Mouse (Mus musculus) testis, adult 2 months (tissue): Measurements from ENCODE around the gene Prpf4. TPM values are rescaled to one million over a fixed set of nuclear protein-coding genes. Genes with fewer than 3 reads are reported as not detected.

ENCODE experiments used
- H3K27ac ChIP-seq: fragments of 200-500 bp; 2 replicates; pipeline ENCODE4 v1.5.1; 2012; ENCODE audit warnings: low read depth, low read length; ENCODE audit not compliant: control insufficient read depth, insufficient read depth
- H3K27me3 ChIP-seq: fragments of 200-500 bp; 2 replicates; pipeline ENCODE4 v1.6.1; 2012; ENCODE audit warnings: mild to moderate bottlenecking, low read length, moderate library complexity; ENCODE audit not compliant: control insufficient read depth, insufficient read depth
- H3K36me3 ChIP-seq: fragments of 200-500 bp; 2 replicates; pipeline ENCODE4 v1.6.1; 2012; ENCODE audit warnings: mild to moderate bottlenecking, low read length; ENCODE audit not compliant: control insufficient read depth, insufficient read depth
- H3K4me1 ChIP-seq: fragments of 200-500 bp; 2 replicates; pipeline ENCODE4 v1.6.1; 2012; ENCODE audit warnings: low read length; ENCODE audit not compliant: control insufficient read depth, insufficient read depth
- H3K4me3 ChIP-seq: fragments of 200-500 bp; 2 replicates; pipeline ENCODE4 v1.5.1; 2012; ENCODE audit warnings: low read depth, mild to moderate bottlenecking, low read length, moderate library complexity, mixed read lengths; ENCODE audit not compliant: control insufficient read depth
- CTCF ChIP-seq: fragments of 200-500 bp; IDR thresholded peaks from 2 replicates; pipeline ENCODE4 v1.5.1; 2012; ENCODE audit warnings: low read depth, mild to moderate bottlenecking, inconsistent platforms, low read length, moderate library complexity; ENCODE audit not compliant: control insufficient read depth, insufficient read depth, insufficient replicate concordance
- POLR2A ChIP-seq: fragments of 200-500 bp; IDR thresholded peaks from 2 replicates; pipeline ENCODE4 v1.6.1; 2012; ENCODE audit warnings: low read depth, mild to moderate bottlenecking, inconsistent platforms, low read length, moderate library complexity; ENCODE audit not compliant: control insufficient read depth
- polyA plus RNA-seq: library from polyadenylated mRNA; depleted of rRNA; stranded (reverse); fragments of >200 nt; gene quantifications from 2 replicates; pipeline ENCODE4 v1.2.3, GENCODE M21; 2012

The Prpf4 gene
- polyA plus RNA-seq, 1 experiment = 9.2 TPM

- Histone ChIP-seq H3K36me3 (no peaks in the 10 kb centered on the region), H3K27ac (no peak overlapping the region), H3K27me3 (no peaks in the 10 kb centered on the region), H3K4me1 (peaks cover 2% of the 10 kb centered on the region; the same call in 1 of the 2 replicates), H3K4me3 (no peak overlapping the region)
- TF ChIP-seq CTCF (no peak), POLR2A (no peak)
Observed at GRCm38 (mm10) chr4:62362437-62362836, 46.2 kb upstream of the Prpf4 start.

GRCm38 (mm10) chr4:62364299-62364698, 44.3 kb upstream of the Prpf4 start:
- TF ChIP-seq POLR2A (no peak), CTCF (no peak)
- H3K36me3 ChIP-seq = no peaks in the 10 kb centered on the region
- H3K4me3 ChIP-seq = no peak overlapping the region
- peaks cover 2% of the 10 kb centered on the region; the same call in 1 of the 2 replicates for H3K4me1 ChIP-seq
- H3K27ac ChIP-seq = no peak overlapping the region
- no peaks in the 10 kb centered on the region for H3K27me3 ChIP-seq

GRCm38 (mm10) chr4:62366291-62366690, 42.3 kb upstream of the Prpf4 start:
- TF ChIP-seq POLR2A (no peak), CTCF (no peak)

GRCm38 (mm10) chr4:62367586-62367985, 41.0 kb upstream of the Prpf4 start:
- TF ChIP-seq POLR2A (no peak), CTCF (no peak)
- Histone ChIP-seq H3K27me3 (no peaks in the 10 kb centered on the region), H3K36me3 (no peaks in the 10 kb centered on the region), H3K4me1 (no peaks in the 10 kb centered on the region), H3K4me3 (no peak overlapping the region), H3K27ac (no peak overlapping the region)

More at GRCm38 (mm10) chr4:62366291-62366690, 42.3 kb upstream of the Prpf4 start:
- H3K4me1 ChIP-seq = no peaks in the 10 kb centered on the region
- H3K27me3 ChIP-seq = no peaks in the 10 kb centered on the region
- H3K4me3 ChIP-seq = no peak overlapping the region
- no peak overlapping the region for H3K27ac ChIP-seq
- no peaks in the 10 kb centered on the region for H3K36me3 ChIP-seq

GRCm38 (mm10) chr4:62369091-62369490, 39.5 kb upstream of the Prpf4 start:
- Histone ChIP-seq H3K4me3 (no peak overlapping the region), H3K36me3 (no peaks in the 10 kb centered on the region)
- no peak for TF ChIP-seq CTCF
- no peak for TF ChIP-seq POLR2A

GRCm38 (mm10) chr4:62372410-62372809, 36.2 kb upstream of the Prpf4 start:
- no peak overlapping the region for H3K27ac ChIP-seq
- peaks cover 2% of the 10 kb centered on the region for H3K4me1 ChIP-seq
- H3K36me3 ChIP-seq = no peaks in the 10 kb centered on the region
- no peaks in the 10 kb centered on the region for H3K27me3 ChIP-seq
- TF ChIP-seq POLR2A = no peak
- TF ChIP-seq CTCF = no peak
- H3K4me3 ChIP-seq = no peak overlapping the region

More at GRCm38 (mm10) chr4:62369091-62369490, 39.5 kb upstream of the Prpf4 start:
- Histone ChIP-seq H3K27me3 (no peaks in the 10 kb centered on the region), H3K4me1 (no peaks in the 10 kb centered on the region; the same call in 1 of the 2 replicates), H3K27ac (no peak overlapping the region)

- no peaks in the 10 kb centered on the region for H3K27me3 ChIP-seq
- no peak for TF ChIP-seq POLR2A
- TF ChIP-seq CTCF = no peak
- H3K4me3 ChIP-seq = no peak overlapping the region
- H3K36me3 ChIP-seq = no peaks in the 10 kb centered on the region
- H3K4me1 ChIP-seq = peaks cover 2% of the 10 kb centered on the region
- H3K27ac ChIP-seq = no peak overlapping the region
Observed at GRCm38 (mm10) chr4:62372818-62373520, 35.6 kb upstream of the Prpf4 start.

- TF ChIP-seq POLR2A (no peak), CTCF (no peak)
- Histone ChIP-seq H3K27ac (no peak overlapping the region), H3K4me3 (no peak overlapping the region)
Observed at GRCm38 (mm10) chr4:62373668-62374067, 34.9 kb upstream of the Prpf4 start.

More at GRCm38 (mm10) chr4:62373668-62374067, 34.9 kb upstream of the Prpf4 start:
- H3K27me3 ChIP-seq = no peaks in the 10 kb centered on the region
- peaks cover 2% of the 10 kb centered on the region for H3K4me1 ChIP-seq
- no peaks in the 10 kb centered on the region for H3K36me3 ChIP-seq
